Mouse (Mus musculus): ENCODE measurements around the gene Btbd19. TPM values are rescaled to one million over a fixed set of nuclear protein-coding genes. Genes with fewer than 3 reads are reported as not detected.

Btbd19 gene
- polyA plus RNA-seq, 1 experiment from 2014 or later, result 6.6 TPM

DNA sequence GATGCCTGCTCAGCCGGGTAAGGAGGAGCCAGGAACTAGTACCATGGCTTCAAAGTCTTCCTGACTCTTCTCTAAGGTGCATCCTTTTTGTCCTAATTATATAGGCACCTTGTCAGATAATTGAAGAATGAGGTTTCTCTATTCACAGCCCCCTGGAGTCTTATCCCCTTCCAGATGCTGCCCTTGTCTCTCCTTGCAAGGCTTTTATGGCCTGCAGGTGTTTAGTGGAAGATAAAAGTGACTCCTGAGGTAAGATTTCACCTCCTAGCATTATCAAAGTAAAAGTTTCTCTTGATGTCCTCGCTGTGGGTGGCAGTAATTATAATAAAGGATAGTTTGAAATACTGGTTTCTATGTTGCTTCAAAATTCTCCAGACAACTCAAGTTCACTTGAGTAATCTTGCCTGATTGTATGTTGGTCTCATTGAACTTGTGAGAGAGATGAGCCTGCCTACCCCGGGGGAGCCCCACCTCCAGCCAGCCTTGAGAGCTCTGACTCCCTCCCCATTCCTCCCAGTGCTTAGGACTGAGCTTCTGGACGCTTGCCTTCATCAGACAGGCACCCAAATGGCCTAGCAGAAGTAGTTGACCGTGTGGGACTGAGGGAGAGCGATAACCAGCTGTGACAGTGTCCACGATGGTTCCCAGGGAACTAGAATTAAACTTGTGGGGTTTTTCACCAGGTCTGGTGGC lies 37.4 kb downstream of the Btbd19 start:
- peaks cover 22% of the 10 kb centered on the region for H3K36me3 ChIP-seq (ENCODE audit: control insufficient read depth, insufficient read depth, low read length)
- 70% methylated on average over 7 of the region's 7 CpGs for WGBS
- H3K9me3 ChIP-seq (ENCODE audit: control insufficient read depth, low read length), result no peaks in the 10 kb centered on the region
- H3K4me2 ChIP-seq (ENCODE audit: low read length), result no peak overlapping the region
- DNase-seq (ENCODE audit: low spot score), result no peak
- no peak overlapping the region for H3K9ac ChIP-seq (ENCODE audit: low read length)
- H3K4me3 ChIP-seq (ENCODE audit: low read depth, low read length), result no peak overlapping the region
- H3K27ac ChIP-seq (ENCODE audit: low read depth), result no peak overlapping the region
- H3K27me3 ChIP-seq (replicated peaks; ENCODE audit: control insufficient read depth, insufficient read depth, low read length), result no peaks in the 10 kb centered on the region
- no peak for ATAC-seq (replicated peaks; ENCODE audit: low FRiP score, low TSS enrichment, low read depth)
- H3K4me1 ChIP-seq (replicated peaks; ENCODE audit: control insufficient read depth, insufficient read depth, low read length), result no peaks in the 10 kb centered on the region; the same call in 1 of the 2 replicates

DNA sequence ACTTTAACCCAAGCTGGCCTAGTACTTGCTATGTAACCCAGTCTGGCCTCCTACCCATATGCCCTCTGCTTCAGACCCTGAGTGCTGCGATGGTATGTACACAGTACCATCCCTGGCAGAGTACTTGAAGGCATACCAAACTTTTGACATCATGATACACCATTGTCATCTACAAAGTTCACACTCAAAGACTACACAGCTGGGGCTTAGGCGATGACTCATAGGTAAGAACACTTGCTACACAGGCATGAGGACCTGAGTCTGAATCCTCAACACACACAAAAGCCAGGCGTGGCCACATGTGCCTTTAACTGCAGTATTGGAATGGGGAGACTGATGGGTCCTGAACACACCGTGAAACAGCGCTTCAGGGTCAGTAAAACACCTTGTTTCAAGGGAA lies 54.3 kb downstream of the Btbd19 start:
- 92% methylated on average over 5 of the region's 5 CpGs for WGBS
- ATAC-seq (replicated peaks; ENCODE audit: low FRiP score, low TSS enrichment, low read depth) (no peak), DNase-seq (ENCODE audit: low spot score) (no peak)
- no peak overlapping the region for H3K9ac ChIP-seq (ENCODE audit: low read length)
- peaks cover 82% of the 10 kb centered on the region for H3K36me3 ChIP-seq (ENCODE audit: control insufficient read depth, insufficient read depth, low read length)
- H3K27ac ChIP-seq (ENCODE audit: low read depth), result no peak overlapping the region
- H3K4me1 ChIP-seq (replicated peaks; ENCODE audit: control insufficient read depth, insufficient read depth, low read length), result no peaks in the 10 kb centered on the region
- no peaks in the 10 kb centered on the region for H3K27me3 ChIP-seq (replicated peaks; ENCODE audit: control insufficient read depth, insufficient read depth, low read length)
- no peak overlapping the region for H3K4me3 ChIP-seq (ENCODE audit: low read depth, low read length)
- H3K9me3 ChIP-seq (ENCODE audit: control insufficient read depth, low read length), result no peaks in the 10 kb centered on the region
- H3K4me2 ChIP-seq (ENCODE audit: low read length), result no peak overlapping the region

DNA sequence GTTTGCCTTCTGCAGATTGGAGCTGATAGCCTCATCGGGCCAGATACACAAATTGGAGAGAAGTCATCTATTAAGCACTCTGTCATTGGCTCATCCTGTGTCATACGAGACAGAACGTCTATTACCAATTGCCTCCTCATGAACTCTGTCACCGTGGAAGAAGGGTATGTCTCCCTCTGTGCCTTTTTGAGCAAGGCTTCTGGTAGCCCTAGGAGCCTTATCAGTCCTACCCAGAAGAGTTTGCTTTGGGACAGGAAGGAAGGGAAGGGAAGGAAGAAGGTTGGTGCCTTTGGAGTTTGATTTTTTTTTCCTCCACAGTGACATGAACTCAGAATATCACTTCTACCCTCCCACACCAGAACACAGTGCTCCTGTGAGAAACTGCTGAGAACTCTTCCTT lies 54.9 kb downstream of the Btbd19 start:
- WGBS, result 88% methylated on average over 4 of the region's 4 CpGs
- Histone ChIP-seq H3K27ac (ENCODE audit: low read depth) (no peak overlapping the region), H3K36me3 (ENCODE audit: control insufficient read depth, insufficient read depth, low read length) (peaks cover 81% of the 10 kb centered on the region), H3K4me3 (ENCODE audit: low read depth, low read length) (no peak overlapping the region), H3K4me1 (replicated peaks; ENCODE audit: control insufficient read depth, insufficient read depth, low read length) (no peaks in the 10 kb centered on the region), H3K9me3 (ENCODE audit: control insufficient read depth, low read length) (no peaks in the 10 kb centered on the region), H3K27me3 (replicated peaks; ENCODE audit: control insufficient read depth, insufficient read depth, low read length) (no peaks in the 10 kb centered on the region), H3K4me2 (ENCODE audit: low read length) (no peak overlapping the region), H3K9ac (ENCODE audit: low read length) (no peak overlapping the region)
- DNase-seq (ENCODE audit: low spot score) (no peak), ATAC-seq (replicated peaks; ENCODE audit: low FRiP score, low TSS enrichment, low read depth) (no peak)

DNA sequence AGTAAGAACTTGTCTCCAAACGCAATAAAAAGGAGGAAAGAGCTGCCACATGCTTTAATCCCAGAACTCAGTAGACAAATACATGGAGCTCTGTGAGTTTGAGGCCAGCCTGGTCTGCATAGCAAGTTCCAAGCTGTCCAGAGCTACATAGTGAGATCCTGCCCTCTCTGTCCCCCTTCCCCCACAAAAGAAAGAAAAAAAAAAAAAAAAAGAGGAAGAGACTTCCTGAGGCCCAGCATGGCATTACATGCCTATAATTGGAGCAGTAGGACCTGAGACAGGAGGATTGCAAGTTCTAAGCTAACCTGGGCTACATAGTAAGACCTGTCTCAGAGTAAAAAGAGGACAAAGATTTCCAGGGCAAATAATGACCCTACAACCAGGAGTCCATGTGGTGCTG lies 55.9 kb downstream of the Btbd19 start:
- Histone ChIP-seq H3K9ac (ENCODE audit: low read length) (no peak overlapping the region), H3K4me2 (ENCODE audit: low read length) (no peak overlapping the region), H3K36me3 (ENCODE audit: control insufficient read depth, insufficient read depth, low read length) (peaks cover 81% of the 10 kb centered on the region), H3K27ac (ENCODE audit: low read depth) (no peak overlapping the region), H3K27me3 (replicated peaks; ENCODE audit: control insufficient read depth, insufficient read depth, low read length) (no peaks in the 10 kb centered on the region), H3K9me3 (ENCODE audit: control insufficient read depth, low read length) (no peaks in the 10 kb centered on the region), H3K4me3 (ENCODE audit: low read depth, low read length) (no peak overlapping the region), H3K4me1 (replicated peaks; ENCODE audit: control insufficient read depth, insufficient read depth, low read length) (no peaks in the 10 kb centered on the region)
- no peak for ATAC-seq (replicated peaks; ENCODE audit: low FRiP score, low TSS enrichment, low read depth)
- 96% methylated on average over 1 of the region's 1 CpGs for WGBS
- DNase-seq (ENCODE audit: low spot score), result no peak

Small RNAs within 50 kb of the gene (microRNA-seq; reads per million reads assigned to microRNA genes)
- gene Gm22398, result not detected

Other genes starting within 250 kb of the Btbd19 start
- gene Zswim5, start 248.3 kb downstream of the Btbd19 start, polyA plus RNA-seq (2014; fragmentation: Nextera tagmentation; extraction: Ambion mirVana), result 1.0 and 1.4 TPM in 2 replicates
- gene Urod, start 131.3 kb downstream of the Btbd19 start, polyA plus RNA-seq (2014; fragmentation: Nextera tagmentation; extraction: Ambion mirVana), result 64.8 and 75.7 TPM in 2 replicates
- gene Hectd3, start 130.4 kb downstream of the Btbd19 start, polyA plus RNA-seq (2014; fragmentation: Nextera tagmentation; extraction: Ambion mirVana), result 7.2 and 9.4 TPM in 2 replicates
- gene Eif2b3, start 106.3 kb downstream of the Btbd19 start, polyA plus RNA-seq (2014; fragmentation: Nextera tagmentation; extraction: Ambion mirVana), result 41.2 and 48.0 TPM in 2 replicates
- 8.2 and 8.4 TPM in 2 replicates for gene Ptch2, start 29.6 kb downstream of the Btbd19 start, polyA plus RNA-seq (2014; fragmentation: Nextera tagmentation; extraction: Ambion mirVana)
- gene Tctex1d4, start 1.1 kb upstream of the Btbd19 start, polyA plus RNA-seq (2014; fragmentation: Nextera tagmentation; extraction: Ambion mirVana), result not detected in 2 replicates
- gene Plk3, start 8.2 kb upstream of the Btbd19 start, polyA plus RNA-seq (2014; fragmentation: Nextera tagmentation; extraction: Ambion mirVana), result 3.1 and 3.7 TPM in 2 replicates
- 1,373 and 1,522 TPM in 2 replicates for gene Rps8, start 30.5 kb upstream of the Btbd19 start, polyA plus RNA-seq (2014; fragmentation: Nextera tagmentation; extraction: Ambion mirVana)
- 53.4 and 59.0 TPM in 2 replicates for gene Kif2c, start 56.9 kb upstream of the Btbd19 start, polyA plus RNA-seq (2014; fragmentation: Nextera tagmentation; extraction: Ambion mirVana)
- gene Tmem53, start 126.2 kb upstream of the Btbd19 start, polyA plus RNA-seq (2014; fragmentation: Nextera tagmentation; extraction: Ambion mirVana), result 8.3 and 10.3 TPM in 2 replicates
- gene Armh1, start 126.4 kb upstream of the Btbd19 start, polyA plus RNA-seq (2014; fragmentation: Nextera tagmentation; extraction: Ambion mirVana), result 0.14 and 0.24 TPM in 2 replicates